Mouse (Mus musculus): ENCODE measurements around the gene Hs2st1. TPM values are rescaled to one million over a fixed set of nuclear protein-coding genes. Genes with fewer than 3 reads are reported as not detected.
A peak's percentile ranks its signal among the peaks of the same experiment; 100 is the strongest.

The Hs2st1 gene
- 2.2 and 3.1 TPM in 2 replicates for polyA plus RNA-seq (2015; fragmentation: Nextera tagmentation; extraction: Ambion mirVana)

DNA sequence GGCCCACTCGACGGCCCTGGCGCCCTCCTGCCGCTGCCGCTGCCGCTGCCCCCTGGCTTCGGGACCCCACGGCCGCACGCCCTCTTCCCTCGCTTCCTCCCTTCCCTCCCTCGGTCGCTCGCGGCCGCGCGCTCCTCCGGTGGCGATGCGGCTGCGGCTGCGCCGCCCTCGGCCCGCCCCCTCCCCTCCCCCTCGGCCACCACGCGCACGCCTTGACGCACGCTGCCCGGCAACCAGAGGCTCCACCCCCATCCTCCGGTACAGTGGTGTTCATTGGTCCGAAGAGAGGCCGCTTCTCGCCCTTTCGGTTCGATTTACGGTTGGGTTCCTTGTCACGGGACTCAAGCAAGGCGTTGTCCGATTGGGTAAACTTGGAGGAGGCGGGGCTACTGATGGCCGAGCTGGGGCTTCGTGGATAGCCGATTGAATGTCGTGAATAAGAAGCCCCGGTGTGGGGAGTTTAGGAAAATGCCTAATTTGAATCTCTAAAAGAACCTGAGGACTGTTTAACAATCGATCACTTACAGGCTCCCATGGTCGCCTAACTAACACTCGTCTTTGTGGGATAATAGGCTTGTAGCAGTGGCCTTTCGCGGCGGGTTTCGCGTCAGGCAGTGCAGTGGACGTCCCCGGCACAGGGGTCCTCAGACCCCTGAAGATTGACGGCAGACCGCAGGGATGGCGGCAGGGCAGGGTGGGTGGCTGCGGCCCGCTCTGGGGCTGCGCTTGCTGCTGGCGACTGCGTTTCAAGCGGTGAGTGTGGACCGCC lies at the start of gene Hs2st1, which contains the start of gene Selenof:
Gene Hs2st1, minus strand, starts transcription at position 135 of the 769 bp plus-strand sequence.
Gene Selenof, plus strand, starts transcription at position 258 of the 769 bp plus-strand sequence.
- peak; percentile 98 for DNase-seq
- Histone ChIP-seq H3K9me3 (replicated peaks) (no peaks in the 10 kb centered on the region), H3K4me1 (replicated peaks) (peaks cover 55% of the 10 kb centered on the region), H3K4me3 (replicated peaks) (peak within 1 kb of the TSS; percentile 98), H3K9ac (peak within 1 kb of the TSS; percentile 96), H3K27me3 (no peaks in the 10 kb centered on the region), H3K4me2 (peak within 1 kb of the TSS; percentile 100), H3K36me3 (peaks cover 24% of the 10 kb centered on the region), H3K27ac (peak within 1 kb of the TSS; percentile 89)
- under 1% methylated on average over 65 of the region's 69 CpGs for WGBS (ENCODE audit: insufficient replicate concordance)
- ATAC-seq (ENCODE audit: low read depth) = peak; percentile 96

DNA sequence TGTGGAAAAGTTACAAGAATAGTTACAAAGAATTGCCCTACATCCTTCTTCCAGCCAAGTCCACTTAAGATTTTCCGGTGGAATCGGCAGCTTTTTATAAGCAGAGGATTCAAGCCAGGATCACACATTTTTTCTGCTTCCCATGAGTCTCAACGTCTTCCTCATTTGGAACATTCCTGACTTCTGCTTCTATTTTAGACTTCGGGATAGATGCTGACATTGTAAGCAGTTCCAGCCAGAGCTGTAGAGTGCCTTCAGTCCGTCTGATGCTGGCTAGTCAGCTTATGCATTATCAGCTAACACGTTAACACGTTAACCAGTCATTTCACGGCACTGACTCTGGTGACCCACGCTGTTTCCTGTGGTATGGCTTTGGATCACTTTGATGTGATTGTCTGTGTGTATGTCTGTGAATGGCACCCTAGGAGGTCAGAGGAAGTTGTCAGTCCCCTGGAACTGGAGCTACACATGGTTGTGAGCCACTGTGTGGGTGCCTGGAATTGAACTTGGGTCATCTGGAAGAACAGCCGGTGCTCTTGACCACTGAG lies 47.7 kb upstream of the Hs2st1 start:
- DNase-seq (no peak), ATAC-seq (ENCODE audit: low read depth) (no peak)
- 0 out of 2 replicates have a peak, but pooled peaks cover 5% of the 10 kb centered on the region for H3K9me3 ChIP-seq (replicated peaks)
- H3K27me3 ChIP-seq = no peaks in the 10 kb centered on the region
- no peak overlapping the region for H3K4me2 ChIP-seq
- H3K36me3 ChIP-seq = no peaks in the 10 kb centered on the region
- peaks cover 21% of the 10 kb centered on the region for H3K4me1 ChIP-seq (replicated peaks)
- no peak overlapping the region for H3K9ac ChIP-seq
- peak overlapping the region; percentile 32; the same call in 1 of the 2 replicates for H3K27ac ChIP-seq
- H3K4me3 ChIP-seq (replicated peaks) = no peak overlapping the region
- WGBS (ENCODE audit: insufficient replicate concordance) = 72% methylated on average over 10 of the region's 10 CpGs

DNA sequence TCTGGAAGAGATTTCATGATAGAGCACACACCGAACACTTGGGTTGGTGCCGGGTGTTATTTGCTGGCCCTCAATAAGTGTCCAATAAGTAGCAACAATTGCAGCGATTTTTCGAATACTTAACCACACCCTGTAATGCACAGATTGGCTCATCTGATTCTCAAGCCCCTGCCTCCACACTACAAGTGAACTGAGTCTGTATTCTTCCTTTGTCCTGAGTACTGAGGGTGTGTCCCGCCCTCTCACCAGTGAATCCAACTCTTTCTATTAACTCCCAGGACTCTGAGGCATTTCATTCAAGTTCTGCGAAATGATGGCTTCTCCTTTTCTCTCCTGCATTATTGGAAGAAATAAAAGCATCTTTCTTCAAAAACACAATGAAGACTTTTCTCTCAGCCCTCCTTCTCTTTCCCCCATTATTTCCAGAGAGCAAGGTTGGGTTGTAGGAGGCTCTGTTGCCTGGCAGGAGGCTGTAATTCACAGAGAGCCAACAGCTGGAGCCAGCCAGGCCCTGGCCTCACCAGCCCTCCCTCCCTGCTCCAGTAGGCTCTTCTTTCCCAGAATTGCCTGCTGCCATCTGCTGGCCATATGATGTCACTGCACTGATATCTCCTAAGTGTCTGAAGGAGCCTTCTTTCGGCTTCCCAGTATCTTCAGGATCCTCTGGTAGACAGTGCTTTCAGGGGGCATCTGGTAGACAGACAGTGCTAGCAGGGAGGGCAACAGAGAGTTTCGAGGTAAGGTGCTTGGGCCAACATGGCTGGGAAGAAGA lies 46.9 kb upstream of the Hs2st1 start:
- WGBS (ENCODE audit: insufficient replicate concordance) = 64% methylated on average over 8 of the region's 8 CpGs
- Histone ChIP-seq H3K9ac (no peak overlapping the region), H3K9me3 (replicated peaks) (0 out of 2 replicates have a peak, but pooled peaks cover 3% of the 10 kb centered on the region), H3K36me3 (no peaks in the 10 kb centered on the region), H3K4me2 (no peak overlapping the region), H3K4me1 (replicated peaks) (peaks cover 30% of the 10 kb centered on the region), H3K27me3 (no peaks in the 10 kb centered on the region), H3K27ac (no peak overlapping the region), H3K4me3 (replicated peaks) (no peak overlapping the region)
- peak; percentile 57 for DNase-seq
- ATAC-seq (ENCODE audit: low read depth) = peak; percentile 66

DNA sequence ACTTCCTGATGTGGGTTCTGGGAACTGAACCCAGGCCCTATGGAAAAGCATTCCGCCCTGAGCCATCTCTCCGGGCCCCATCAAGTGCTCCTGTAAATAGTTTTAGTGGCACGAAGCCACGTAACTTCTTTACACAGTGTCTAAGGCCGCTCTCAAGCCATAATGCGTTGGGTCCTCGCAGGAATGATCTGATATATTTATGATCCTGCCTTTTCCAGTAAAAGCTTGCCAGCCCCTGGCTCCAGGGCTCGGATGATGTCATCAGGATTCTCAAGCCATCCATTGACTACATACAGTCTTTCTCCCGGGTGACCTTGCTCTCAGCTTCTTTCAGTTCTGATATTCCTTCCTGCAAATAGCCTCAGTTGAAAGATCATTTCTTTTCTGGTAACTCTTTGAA lies 45.5 kb upstream of the Hs2st1 start:
- no peak for DNase-seq
- Histone ChIP-seq H3K27me3 (no peaks in the 10 kb centered on the region), H3K36me3 (no peaks in the 10 kb centered on the region), H3K4me2 (no peak overlapping the region), H3K4me3 (replicated peaks) (no peak overlapping the region), H3K9me3 (replicated peaks) (0 out of 2 replicates have a peak, but pooled peaks cover 3% of the 10 kb centered on the region), H3K27ac (no peak overlapping the region; the same call in 1 of the 2 replicates), H3K9ac (no peak overlapping the region), H3K4me1 (replicated peaks) (peaks cover 44% of the 10 kb centered on the region)
- WGBS (ENCODE audit: insufficient replicate concordance) = 87% methylated on average over 9 of the region's 9 CpGs
- ATAC-seq (ENCODE audit: low read depth) = no peak

DNA sequence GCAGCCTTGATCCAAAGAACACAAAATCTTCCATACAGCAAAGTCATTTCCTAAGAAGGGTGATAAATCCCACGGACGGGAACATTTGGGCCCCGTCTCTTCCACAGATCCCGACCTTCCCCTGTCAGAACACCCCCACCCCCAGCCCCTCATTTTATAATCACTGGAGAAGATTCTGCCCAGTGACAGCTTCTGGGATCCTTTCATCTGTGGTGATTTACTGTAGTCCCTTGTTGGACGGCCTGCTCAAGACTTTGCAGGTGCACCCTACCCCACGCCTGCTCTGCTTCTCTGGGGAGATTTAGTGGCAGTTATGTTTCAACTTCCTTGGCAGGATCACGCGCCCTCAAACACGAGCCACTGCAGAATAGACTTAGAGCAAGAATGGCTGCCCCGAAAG lies 44.7 kb upstream of the Hs2st1 start:
- no peaks in the 10 kb centered on the region for H3K27me3 ChIP-seq
- H3K9me3 ChIP-seq (replicated peaks) = 0 out of 2 replicates have a peak, but pooled peaks cover 3% of the 10 kb centered on the region
- no peak overlapping the region for H3K27ac ChIP-seq
- DNase-seq = no peak
- no peak overlapping the region for H3K4me2 ChIP-seq
- H3K4me3 ChIP-seq (replicated peaks) = no peak overlapping the region
- H3K9ac ChIP-seq = no peak overlapping the region
- H3K36me3 ChIP-seq = no peaks in the 10 kb centered on the region
- 78% methylated on average over 10 of the region's 10 CpGs for WGBS (ENCODE audit: insufficient replicate concordance)
- peaks cover 51% of the 10 kb centered on the region for H3K4me1 ChIP-seq (replicated peaks)
- ATAC-seq (ENCODE audit: low read depth) = no peak

DNA sequence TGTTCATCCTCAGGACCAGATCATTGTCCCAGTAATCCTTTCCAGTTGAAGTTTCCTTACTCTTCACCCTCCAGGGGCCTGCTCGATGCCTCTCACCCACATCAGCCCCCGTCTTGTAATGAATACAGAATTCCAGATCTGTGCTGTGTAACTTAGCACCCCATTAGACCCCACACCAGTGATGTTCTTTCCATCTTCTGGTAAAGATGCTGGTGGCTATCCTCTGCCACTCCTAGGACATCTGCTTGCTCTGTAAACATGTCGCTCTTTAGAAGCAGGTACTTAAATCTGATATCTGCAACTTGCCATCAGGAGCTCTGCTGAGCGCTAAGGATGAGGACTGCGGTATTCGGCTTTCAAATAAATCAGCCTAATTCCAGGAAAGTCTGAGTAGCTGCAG lies 44.3 kb upstream of the Hs2st1 start:
- WGBS (ENCODE audit: insufficient replicate concordance) = 74% methylated on average over 6 of the region's 6 CpGs
- peaks cover 52% of the 10 kb centered on the region for H3K4me1 ChIP-seq (replicated peaks)
- no peak for ATAC-seq (ENCODE audit: low read depth)

DNA sequence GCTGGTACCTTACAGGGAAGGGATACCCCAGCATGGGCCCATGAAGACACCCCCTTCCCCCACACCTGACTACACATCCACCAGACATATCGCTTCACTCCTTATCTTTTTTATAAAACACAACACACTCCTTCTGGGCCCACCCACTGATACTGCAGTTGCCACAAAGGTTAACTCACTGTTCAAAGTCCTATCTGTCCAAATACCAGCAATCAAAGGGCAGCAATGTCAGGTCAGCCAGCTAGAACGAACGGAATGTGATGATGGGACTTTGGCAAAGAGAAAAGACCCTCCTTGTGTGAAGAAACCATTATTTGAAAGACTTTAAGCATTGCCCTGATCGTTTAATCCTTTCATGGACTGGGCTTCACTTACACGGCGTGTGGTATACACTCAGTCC lies 42.4 kb upstream of the Hs2st1 start:
- peaks cover 62% of the 10 kb centered on the region for H3K4me1 ChIP-seq (replicated peaks)
- no peaks in the 10 kb centered on the region for H3K27me3 ChIP-seq
- 41% methylated on average over 6 of the region's 6 CpGs for WGBS (ENCODE audit: insufficient replicate concordance)
- H3K4me3 ChIP-seq (replicated peaks) = no peak overlapping the region
- no peaks in the 10 kb centered on the region for H3K36me3 ChIP-seq
- no peak overlapping the region for H3K9ac ChIP-seq
- H3K9me3 ChIP-seq (replicated peaks) = no peaks in the 10 kb centered on the region
- ATAC-seq (ENCODE audit: low read depth) (peak; percentile 65), DNase-seq (no peak)
- H3K27ac ChIP-seq = peak overlapping the region; percentile 68
- H3K4me2 ChIP-seq = peak overlapping the region; percentile 24; the same call in 1 of the 2 replicates

More for the DNA sequence above, 44.3 kb upstream of the Hs2st1 start:
- H3K27ac ChIP-seq = no peak overlapping the region
- H3K9me3 ChIP-seq (replicated peaks) = 0 out of 2 replicates have a peak, but pooled peaks cover 3% of the 10 kb centered on the region
- no peaks in the 10 kb centered on the region for H3K36me3 ChIP-seq
- no peak overlapping the region for H3K4me3 ChIP-seq (replicated peaks)
- no peak overlapping the region for H3K9ac ChIP-seq
- H3K4me2 ChIP-seq = no peak overlapping the region
- no peak for DNase-seq
- H3K27me3 ChIP-seq = no peaks in the 10 kb centered on the region

DNA sequence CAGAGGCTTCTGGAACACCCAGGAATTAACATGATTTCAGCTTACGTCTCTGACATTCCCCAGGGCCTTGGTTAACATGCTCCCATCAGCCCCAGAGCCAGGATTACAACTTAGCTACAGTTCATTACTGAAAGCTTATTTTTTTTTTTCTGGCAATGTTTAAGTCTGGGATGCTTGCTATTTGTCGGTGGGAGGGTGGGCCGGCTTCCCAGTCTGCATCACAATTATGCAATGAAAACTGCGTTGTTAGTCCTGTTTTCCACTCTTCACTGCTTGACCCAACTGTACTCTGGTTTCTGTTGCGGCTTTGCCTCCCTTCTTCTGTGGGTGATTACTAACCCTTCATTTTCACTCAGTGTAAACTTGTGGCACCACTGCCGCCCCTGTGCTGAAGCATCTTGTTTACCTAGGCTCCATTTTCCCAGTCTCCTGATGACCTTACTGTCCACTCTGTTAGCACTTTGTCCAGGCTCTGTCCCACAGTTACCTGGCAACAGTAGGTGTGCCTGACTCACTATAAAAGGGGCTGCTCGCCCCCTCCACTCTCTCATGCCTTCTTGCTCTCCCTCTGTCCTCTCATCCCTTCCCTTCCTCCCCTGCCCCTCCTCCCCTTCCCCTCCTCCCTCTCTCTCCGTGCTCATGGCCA lies 41.8 kb upstream of the Hs2st1 start:
- peak overlapping the region; percentile 68 for H3K27ac ChIP-seq

DNA sequence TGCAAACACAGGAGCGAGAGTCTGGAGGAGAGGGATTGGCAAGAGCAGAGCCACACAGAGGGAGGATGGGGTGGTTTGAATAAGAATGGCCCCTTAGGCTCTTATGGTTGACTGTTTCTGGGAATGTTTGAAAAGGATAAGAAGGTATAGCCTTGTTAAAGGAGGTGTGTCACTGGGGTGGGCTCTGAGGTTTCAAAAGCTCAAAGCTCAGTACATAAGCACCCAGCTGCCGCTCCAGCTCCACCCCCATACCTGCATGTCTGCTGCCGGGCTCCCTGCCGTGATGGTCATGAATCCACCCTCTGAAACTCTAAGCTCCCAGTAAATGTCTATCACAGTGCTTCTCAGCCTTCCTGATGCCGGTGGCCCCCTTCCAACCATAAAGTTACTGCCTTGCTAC lies 40.8 kb upstream of the Hs2st1 start:
- Histone ChIP-seq H3K4me2 (no peak overlapping the region), H3K27me3 (no peaks in the 10 kb centered on the region), H3K36me3 (no peaks in the 10 kb centered on the region), H3K9me3 (replicated peaks) (no peaks in the 10 kb centered on the region), H3K4me3 (replicated peaks) (no peak overlapping the region), H3K27ac (peak overlapping the region; percentile 68; the same call in 1 of the 2 replicates), H3K9ac (no peak overlapping the region), H3K4me1 (replicated peaks) (peaks cover 55% of the 10 kb centered on the region)
- no peak for ATAC-seq (ENCODE audit: low read depth)
- no peak for DNase-seq
- WGBS (ENCODE audit: insufficient replicate concordance) = 61% methylated on average over 5 of the region's 5 CpGs

More for the DNA sequence above, 41.8 kb upstream of the Hs2st1 start:
- no peaks in the 10 kb centered on the region for H3K36me3 ChIP-seq
- WGBS (ENCODE audit: insufficient replicate concordance) = 65% methylated on average over 8 of the region's 8 CpGs
- H3K27me3 ChIP-seq = no peaks in the 10 kb centered on the region
- no peak overlapping the region for H3K4me3 ChIP-seq (replicated peaks)
- no peaks in the 10 kb centered on the region for H3K9me3 ChIP-seq (replicated peaks)
- ATAC-seq (ENCODE audit: low read depth) (peak; percentile 47), DNase-seq (no peak)
- no peak overlapping the region for H3K9ac ChIP-seq
- H3K4me1 ChIP-seq (replicated peaks) = peaks cover 57% of the 10 kb centered on the region
- peak overlapping the region; percentile 24; the same call in 1 of the 2 replicates for H3K4me2 ChIP-seq

DNA sequence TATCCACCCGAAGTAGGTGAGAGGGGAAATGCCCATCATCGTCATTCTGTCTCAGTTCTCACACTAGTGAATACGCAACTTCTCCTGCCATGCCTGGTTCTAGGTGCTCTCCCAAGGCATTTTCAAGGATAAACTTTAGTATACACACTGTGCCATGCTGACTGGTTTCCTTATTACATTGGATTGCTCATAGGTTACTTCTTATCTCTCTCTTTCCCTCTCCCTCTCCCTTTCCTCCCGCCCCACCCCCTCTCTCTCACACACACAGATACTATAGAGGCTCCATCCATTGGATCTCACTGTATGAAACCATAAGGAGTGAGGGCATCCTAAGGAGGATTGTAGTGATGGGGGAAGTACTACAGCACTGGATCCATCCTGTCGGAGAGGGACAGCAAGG lies 38.1 kb upstream of the Hs2st1 start:
- Histone ChIP-seq H3K27me3 (no peaks in the 10 kb centered on the region), H3K27ac (no peak overlapping the region), H3K4me1 (replicated peaks) (peaks cover 45% of the 10 kb centered on the region), H3K4me2 (no peak overlapping the region), H3K9me3 (replicated peaks) (no peaks in the 10 kb centered on the region), H3K36me3 (no peaks in the 10 kb centered on the region), H3K4me3 (replicated peaks) (no peak overlapping the region), H3K9ac (no peak overlapping the region)
- WGBS (ENCODE audit: insufficient replicate concordance) = 71% methylated on average over 5 of the region's 5 CpGs
- DNase-seq (no peak), ATAC-seq (ENCODE audit: low read depth) (peak; percentile 25; the same call in 1 of the 2 replicates)

Measured in liver, embryonic 13.5 days (tissue).